Mouse (Mus musculus) layer of hippocampus, adult 18-20 months (tissue): ENCODE measurements around the gene Arnt. TPM values are rescaled to one million over a fixed set of nuclear protein-coding genes. Genes with fewer than 3 reads are reported as not detected.

Source experiments
- DNase-seq, 2 experiments: peaks; one replicate each; pipeline ENCODE4 v3.0.0; 2022; ENCODE audit warnings: low spot score in 2 of 2
- total RNA-seq, 2 experiments: library from RNA; stranded (reverse); gene quantifications; 2 replicates each; pipeline ENCODE4 v1.2.3; 2021

Gene Arnt
- total RNA-seq, 2 experiments from 2014 or later = 31.4 to 32.7 TPM

- DNase-seq = no peak
These were observed 16.7 kb downstream of the Arnt start for GRCm38 (mm10) chr3:95450915-95451314.

DNA sequence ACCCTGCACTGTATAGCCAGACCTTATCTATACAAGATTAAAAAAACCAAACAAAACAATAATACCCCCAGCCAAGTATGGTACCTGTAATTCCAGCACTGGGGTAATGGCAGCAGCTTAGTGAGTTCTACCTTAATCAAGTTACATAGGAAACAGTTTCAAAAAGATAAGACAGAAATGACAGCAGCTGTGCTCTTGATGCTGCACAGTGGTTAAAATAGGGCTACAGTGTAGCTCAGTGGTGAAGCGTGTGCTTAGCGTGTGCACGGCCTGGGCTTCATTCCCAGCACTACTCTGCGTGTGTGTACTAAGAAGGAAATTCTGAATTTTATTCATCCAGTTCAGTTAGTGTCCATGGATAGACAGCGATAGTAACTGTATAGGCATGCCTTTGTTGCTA lies 22.2 kb downstream of the Arnt start:
- DNase-seq = no peak

DNA sequence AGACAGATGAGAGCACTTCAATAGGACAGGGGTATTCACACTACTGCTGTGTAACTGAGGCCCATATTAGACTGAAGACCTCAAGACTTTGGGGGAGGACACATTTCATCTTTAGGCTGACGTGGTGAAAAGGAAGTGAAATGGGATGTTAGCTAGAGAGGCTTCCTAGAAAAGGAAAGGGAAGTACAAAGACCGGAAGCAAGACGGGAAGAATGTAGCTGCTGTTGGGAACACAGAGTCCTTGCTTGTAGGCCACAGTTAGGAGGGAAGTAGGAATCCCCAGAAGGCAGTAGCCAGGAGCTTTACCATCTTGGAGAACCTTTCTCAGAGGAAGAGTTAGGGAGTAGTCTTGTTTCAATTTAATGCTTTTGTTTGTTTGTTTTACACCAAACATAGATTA lies 23.6 kb downstream of the Arnt start:
- no peak for DNase-seq

DNA sequence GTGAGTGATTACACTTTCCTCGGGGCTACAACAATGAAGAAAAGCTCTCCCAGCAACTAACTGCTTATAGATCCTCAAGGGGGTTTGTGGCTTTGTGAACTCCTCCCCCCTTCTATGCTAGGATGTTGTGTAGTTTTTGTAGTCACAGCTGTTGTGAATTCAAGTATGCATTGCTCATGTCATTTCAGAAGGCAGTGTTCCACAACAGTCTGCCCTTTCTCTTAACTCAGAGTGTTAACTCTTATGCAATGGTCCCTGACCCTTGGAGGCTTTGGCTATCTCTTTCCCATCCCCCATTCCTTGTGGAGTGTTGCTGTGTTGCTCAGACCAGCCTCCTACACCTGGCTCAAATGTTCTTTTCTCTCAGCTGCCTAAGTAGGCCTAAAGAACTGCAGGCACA lies 25.2 kb downstream of the Arnt start:
- DNase-seq = no peak

DNA sequence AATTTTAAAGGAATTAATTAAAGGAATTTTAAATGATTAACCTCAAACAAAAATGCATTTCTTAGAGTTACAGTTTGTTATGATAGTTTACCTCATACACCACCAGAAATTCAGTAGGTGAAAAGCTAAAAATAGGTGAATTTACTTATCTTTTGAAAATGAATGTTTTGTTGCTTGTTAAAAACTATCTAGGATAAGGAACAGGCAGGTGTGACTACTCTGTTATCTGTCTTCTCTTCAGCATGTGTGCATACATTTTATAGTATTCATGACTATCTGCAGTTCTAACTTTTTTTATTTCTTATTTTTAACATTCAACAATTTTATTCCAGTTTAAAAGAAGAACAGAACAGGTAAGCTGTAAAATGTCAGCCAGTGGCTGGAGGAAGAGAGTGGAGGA lies 29.7 kb downstream of the Arnt start:
- no peak for DNase-seq

GRCm38 (mm10) chr3:95478966-95479365 lies 44.8 kb downstream of the Arnt start:
- no peak for DNase-seq

GRCm38 (mm10) chr3:95486421-95486820 lies 52.2 kb downstream of the Arnt start:
- DNase-seq = no peak

DNA sequence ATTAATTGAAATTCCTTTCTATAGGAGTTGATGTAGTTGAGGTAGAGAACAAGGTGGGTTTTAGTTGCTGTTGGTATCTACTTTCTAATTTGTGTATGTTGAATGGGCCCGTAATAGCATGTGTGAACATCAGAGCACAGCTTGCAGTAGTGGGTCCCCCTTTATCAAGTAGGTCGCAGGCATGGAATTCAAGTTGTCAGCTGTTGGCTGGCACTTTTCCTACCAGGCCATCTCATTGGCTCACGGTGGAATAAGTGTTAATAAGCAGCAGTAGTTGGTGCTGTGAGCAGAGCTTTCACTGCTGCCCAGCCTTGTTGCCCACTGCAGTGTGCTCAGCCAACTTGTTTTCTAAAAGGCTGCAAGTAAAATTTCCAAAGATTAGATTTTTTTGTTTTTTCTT lies 54.5 kb downstream of the Arnt start:
- DNase-seq = no peak

DNA sequence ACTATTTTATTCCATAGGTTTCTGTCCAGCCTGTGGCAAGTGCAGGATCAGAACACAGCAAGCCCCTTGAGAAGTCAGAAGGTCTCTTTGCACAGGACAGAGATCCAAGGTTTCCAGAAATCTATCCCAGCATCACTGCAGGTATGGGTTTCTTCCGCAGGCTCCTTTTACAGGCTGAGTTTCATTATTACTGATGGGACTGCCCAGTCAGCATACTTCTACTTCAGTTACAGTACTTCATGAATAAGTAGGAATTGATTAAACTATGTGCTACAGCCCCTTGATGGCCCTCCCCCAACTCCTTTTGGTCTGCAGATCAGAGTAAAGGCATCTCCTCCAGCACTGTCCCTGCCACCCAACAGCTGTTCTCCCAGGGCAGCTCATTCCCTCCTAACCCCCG lies 56.0 kb downstream of the Arnt start:
- DNase-seq = no peak

DNA sequence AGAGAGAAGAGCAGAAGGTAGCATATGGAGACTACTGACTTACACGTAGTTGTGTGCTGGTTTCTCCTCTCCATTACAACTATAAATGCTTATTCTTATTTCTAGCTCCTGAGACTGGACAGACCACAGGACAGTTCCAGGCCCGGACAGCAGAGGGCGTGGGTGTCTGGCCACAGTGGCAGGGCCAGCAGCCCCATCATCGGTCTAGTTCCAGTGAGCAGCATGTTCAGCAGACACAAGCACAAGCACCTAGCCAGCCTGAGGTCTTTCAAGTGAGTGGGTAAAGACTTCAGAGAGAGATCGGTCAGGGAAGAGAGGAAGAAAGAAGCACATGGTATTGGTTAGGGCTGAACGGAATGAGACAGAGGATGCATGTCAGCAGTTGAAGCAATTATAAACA lies 60.2 kb downstream of the Arnt start:
- peak in 1 of 2 experiments; percentile 62 for DNase-seq

GRCm38 (mm10) chr3:95498229-95498628 lies 64.0 kb downstream of the Arnt start:
- DNase-seq = no peak

GRCm38 (mm10) chr3:95499024-95499423 lies 64.8 kb downstream of the Arnt start, which contains the start of gene Ctsk:
TSS of gene Ctsk (plus strand) at chr3:95499256.
- no peak for DNase-seq

- peak in 1 of 2 experiments; percentile 18 for DNase-seq
These were observed 65.4 kb downstream of the Arnt start for GRCm38 (mm10) chr3:95499496-95500140.

- no peak for DNase-seq
These were observed 68.1 kb downstream of the Arnt start for GRCm38 (mm10) chr3:95502312-95502711.

GRCm38 (mm10) chr3:95509348-95509747 lies 75.2 kb downstream of the Arnt start:
- no peak for DNase-seq

DNA sequence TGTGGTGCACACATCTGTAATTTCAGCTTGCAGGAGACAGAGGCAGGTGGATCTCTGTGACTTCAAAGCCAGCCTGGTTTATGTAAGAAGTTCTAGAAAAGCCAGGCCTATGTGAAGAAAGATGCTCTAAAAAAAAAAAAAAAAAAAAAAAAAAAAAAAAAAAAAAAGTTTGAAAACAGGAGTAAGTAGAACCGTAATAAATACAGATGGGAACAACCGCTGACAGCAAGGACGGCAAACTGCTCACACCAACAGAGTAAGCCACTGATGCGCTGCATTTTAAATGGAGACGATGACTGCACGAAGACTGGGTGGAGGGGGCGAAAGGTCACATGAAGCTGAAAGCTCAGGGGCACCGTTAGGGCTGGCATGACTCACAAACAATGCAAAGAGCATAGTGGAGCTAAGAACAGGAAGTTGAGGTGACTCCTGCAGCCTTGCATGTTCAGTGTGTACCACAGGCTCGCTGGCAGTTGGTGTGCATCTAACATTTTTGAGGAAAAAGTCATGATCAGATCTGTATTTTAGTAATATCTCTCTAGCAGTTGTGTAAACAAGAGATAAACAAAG lies 77.5 kb downstream of the Arnt start:
- no peak for DNase-seq

GRCm38 (mm10) chr3:95516614-95517041 lies 82.4 kb downstream of the Arnt start:
- DNase-seq = no peak

DNA sequence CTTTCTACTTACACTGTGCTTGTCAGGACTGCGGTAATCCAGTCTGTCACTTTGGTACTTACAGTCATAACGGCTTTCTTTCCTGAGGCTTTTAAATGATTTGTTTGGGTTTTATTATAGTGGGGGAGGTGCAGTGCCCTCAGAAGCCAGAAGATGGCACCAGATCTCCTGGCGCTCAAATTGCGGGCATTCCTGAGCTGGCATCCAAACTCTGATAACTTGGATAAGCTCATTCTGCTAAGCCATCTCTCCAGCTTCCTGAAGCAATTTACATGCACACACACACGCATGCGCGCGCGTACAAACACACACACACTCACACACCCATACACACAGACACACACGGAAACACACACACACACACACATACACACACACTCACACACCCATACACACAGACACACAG lies 83.3 kb downstream of the Arnt start:
- peak; percentile 67 to 90 for DNase-seq

DNA sequence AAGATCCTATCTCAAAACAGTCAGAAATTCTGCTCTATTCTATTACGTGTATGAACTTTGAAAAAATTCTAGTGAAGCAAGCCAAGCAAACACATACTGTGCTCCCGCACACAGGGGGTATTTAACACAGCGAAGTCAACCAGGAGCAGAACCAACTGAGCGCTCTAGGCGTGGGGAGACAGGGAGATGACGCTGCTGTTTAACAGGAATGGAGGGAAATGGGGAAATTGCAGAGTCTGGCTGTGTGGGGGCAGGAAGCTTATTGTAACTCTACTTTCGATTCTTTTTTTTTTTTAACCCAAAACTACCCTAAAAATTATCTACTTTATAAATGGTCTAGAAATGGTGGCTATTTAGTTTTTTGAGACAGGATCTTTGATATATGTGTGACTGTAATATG lies 84.7 kb downstream of the Arnt start:
- peak in 1 of 2 experiments; percentile 26 for DNase-seq

- no peak for DNase-seq
These were observed 85.1 kb downstream of the Arnt start for GRCm38 (mm10) chr3:95519315-95519714.

- no peak for DNase-seq
These were observed 85.9 kb downstream of the Arnt start for GRCm38 (mm10) chr3:95520100-95520499.

GRCm38 (mm10) chr3:95521168-95521567 lies 87.0 kb downstream of the Arnt start:
- DNase-seq = no peak

- no peak for DNase-seq
These were observed 89.5 kb downstream of the Arnt start for GRCm38 (mm10) chr3:95523662-95524061.
